Mouse (Mus musculus): Measurements from ENCODE around the gene Hipk3. TPM values are rescaled to one million over a fixed set of nuclear protein-coding genes. Genes with fewer than 3 reads are reported as not detected.
A peak's percentile ranks its signal among the peaks of the same experiment; 100 is the strongest.

The Hipk3 gene
- total and polyA plus RNA-seq, 2 experiments from 2014 or later, result 29.7 to 213 TPM

GRCm38 (mm10) chr2:104471161-104471560 lies 23.1 kb downstream of the Hipk3 start:
- H3K4me2 ChIP-seq (ENCODE audit: low read depth, low read length), result peak overlapping the region; percentile 47
- DNase-seq (ENCODE audit: low spot score) (no peak), ATAC-seq (ENCODE audit: insufficient read depth, low read depth) (no peak)
- no peaks in the 10 kb centered on the region for H3K9me3 ChIP-seq (replicated peaks; ENCODE audit: control insufficient read depth, low read length)
- no peak overlapping the region for H3K4me3 ChIP-seq (ENCODE audit: low read depth, low read length)
- H3K9ac ChIP-seq (replicated peaks; ENCODE audit: low read depth, low read length), result peak overlapping the region; percentile 59
- H3K36me3 ChIP-seq (replicated peaks; ENCODE audit: control insufficient read depth, insufficient read depth, low read length), result peaks cover 11% of the 10 kb centered on the region; the same call in 1 of the 2 replicates
- TF ChIP-seq EP300 (IDR thresholded peaks at IDR 0.05; ENCODE audit: low read depth) (no peak), CTCF (IDR thresholded peaks at IDR 0.05; ENCODE audit: low read depth) (no peak)
- H3K27ac ChIP-seq (ENCODE audit: low read depth), result peak overlapping the region; percentile 96
- peaks cover 31% of the 10 kb centered on the region for H3K4me1 ChIP-seq (ENCODE audit: control insufficient read depth, insufficient read depth)
- WGBS, result 65% methylated on average over 16 of the region's 16 CpGs
- no peaks in the 10 kb centered on the region for H3K27me3 ChIP-seq (ENCODE audit: control insufficient read depth, insufficient read depth, low read length)

GRCm38 (mm10) chr2:104470536-104470935 lies 23.7 kb downstream of the Hipk3 start:
- Histone ChIP-seq H3K4me2 (ENCODE audit: low read depth, low read length) (peak overlapping the region; percentile 47; the same call in 1 of the 2 replicates), H3K4me1 (ENCODE audit: control insufficient read depth, insufficient read depth) (peaks cover 28% of the 10 kb centered on the region), H3K36me3 (replicated peaks; ENCODE audit: control insufficient read depth, insufficient read depth, low read length) (peaks cover 11% of the 10 kb centered on the region; the same call in 1 of the 2 replicates), H3K4me3 (ENCODE audit: low read depth, low read length) (no peak overlapping the region), H3K27me3 (ENCODE audit: control insufficient read depth, insufficient read depth, low read length) (no peaks in the 10 kb centered on the region), H3K9me3 (replicated peaks; ENCODE audit: control insufficient read depth, low read length) (no peaks in the 10 kb centered on the region), H3K27ac (ENCODE audit: low read depth) (peak overlapping the region; percentile 96), H3K9ac (replicated peaks; ENCODE audit: low read depth, low read length) (peak overlapping the region; percentile 59)
- ATAC-seq (ENCODE audit: insufficient read depth, low read depth), result no peak
- DNase-seq (ENCODE audit: low spot score), result no peak
- WGBS, result 62% methylated on average over 6 of the region's 6 CpGs
- no peak for TF ChIP-seq CTCF (IDR thresholded peaks at IDR 0.05; ENCODE audit: low read depth)
- TF ChIP-seq EP300 (IDR thresholded peaks at IDR 0.05; ENCODE audit: low read depth), result no peak

GRCm38 (mm10) chr2:104468419-104468818 lies 25.8 kb downstream of the Hipk3 start:
- H3K4me1 ChIP-seq (ENCODE audit: control insufficient read depth, insufficient read depth), result peaks cover 30% of the 10 kb centered on the region
- peak; percentile 87 for DNase-seq (ENCODE audit: low spot score)
- no peaks in the 10 kb centered on the region for H3K9me3 ChIP-seq (replicated peaks; ENCODE audit: control insufficient read depth, low read length)
- 22% methylated on average over 5 of the region's 5 CpGs for WGBS
- TF ChIP-seq CTCF (IDR thresholded peaks at IDR 0.05; ENCODE audit: low read depth), result no peak
- peak overlapping the region; percentile 60 for H3K9ac ChIP-seq (replicated peaks; ENCODE audit: low read depth, low read length)
- peaks cover 11% of the 10 kb centered on the region; the same call in 1 of the 2 replicates for H3K36me3 ChIP-seq (replicated peaks; ENCODE audit: control insufficient read depth, insufficient read depth, low read length)
- H3K4me2 ChIP-seq (ENCODE audit: low read depth, low read length), result peak overlapping the region; percentile 47
- peak; percentile 51 for ATAC-seq (ENCODE audit: insufficient read depth, low read depth)
- peak overlapping the region; percentile 96 for H3K27ac ChIP-seq (ENCODE audit: low read depth)
- no peaks in the 10 kb centered on the region for H3K27me3 ChIP-seq (ENCODE audit: control insufficient read depth, insufficient read depth, low read length)
- no peak overlapping the region; the same call in 1 of the 2 replicates for H3K4me3 ChIP-seq (ENCODE audit: low read depth, low read length)

GRCm38 (mm10) chr2:104466908-104467616 lies 27.2 kb downstream of the Hipk3 start:
- WGBS, result 23% methylated on average over 9 of the region's 9 CpGs
- Histone ChIP-seq H3K36me3 (replicated peaks; ENCODE audit: control insufficient read depth, insufficient read depth, low read length) (peaks cover 11% of the 10 kb centered on the region; the same call in 1 of the 2 replicates), H3K27me3 (ENCODE audit: control insufficient read depth, insufficient read depth, low read length) (no peaks in the 10 kb centered on the region), H3K9ac (replicated peaks; ENCODE audit: low read depth, low read length) (peak overlapping the region; percentile 48), H3K4me1 (ENCODE audit: control insufficient read depth, insufficient read depth) (peaks cover 34% of the 10 kb centered on the region), H3K27ac (ENCODE audit: low read depth) (peak overlapping the region; percentile 96), H3K4me2 (ENCODE audit: low read depth, low read length) (peak overlapping the region; percentile 38), H3K9me3 (replicated peaks; ENCODE audit: control insufficient read depth, low read length) (no peaks in the 10 kb centered on the region), H3K4me3 (ENCODE audit: low read depth, low read length) (no peak overlapping the region)
- TF ChIP-seq EP300 (IDR thresholded peaks at IDR 0.05; ENCODE audit: low read depth) (peak; percentile 98), CTCF (IDR thresholded peaks at IDR 0.05; ENCODE audit: low read depth) (no peak)
- ATAC-seq (ENCODE audit: insufficient read depth, low read depth) (peak; percentile 96), DNase-seq (ENCODE audit: low spot score) (peak; percentile 94)

- no peak for ATAC-seq (ENCODE audit: insufficient read depth, low read depth)
- WGBS, result 69% methylated on average over 8 of the region's 8 CpGs
Observed at GRCm38 (mm10) chr2:104465639-104466430, 28.4 kb downstream of the Hipk3 start.

More at GRCm38 (mm10) chr2:104465639-104466430, 28.4 kb downstream of the Hipk3 start:
- no peak for TF ChIP-seq EP300 (IDR thresholded peaks at IDR 0.05; ENCODE audit: low read depth)
- Histone ChIP-seq H3K4me3 (ENCODE audit: low read depth, low read length) (no peak overlapping the region), H3K4me2 (ENCODE audit: low read depth, low read length) (0 out of 2 replicates have a peak overlapping the region, but pooled peaks have one; percentile 33), H3K4me1 (ENCODE audit: control insufficient read depth, insufficient read depth) (peaks cover 25% of the 10 kb centered on the region), H3K36me3 (replicated peaks; ENCODE audit: control insufficient read depth, insufficient read depth, low read length) (peaks cover 7% of the 10 kb centered on the region; the same call in 1 of the 2 replicates), H3K9me3 (replicated peaks; ENCODE audit: control insufficient read depth, low read length) (no peaks in the 10 kb centered on the region), H3K9ac (replicated peaks; ENCODE audit: low read depth, low read length) (peak overlapping the region; percentile 48; the same call in 1 of the 2 replicates), H3K27me3 (ENCODE audit: control insufficient read depth, insufficient read depth, low read length) (no peaks in the 10 kb centered on the region), H3K27ac (ENCODE audit: low read depth) (peak overlapping the region; percentile 96)
- no peak for DNase-seq (ENCODE audit: low spot score)

Data from heart, postnatal 0 days (tissue).